Mouse (Mus musculus): ENCODE measurements around the gene Nemp2. TPM values are rescaled to one million over a fixed set of nuclear protein-coding genes. Genes with fewer than 3 reads are reported as not detected.
A peak's percentile ranks its signal among the peaks of the same experiment; 100 is the strongest.

Gene Nemp2
- polyA plus RNA-seq, 1 experiment from 2014 or later, result 5.0 TPM

DNA sequence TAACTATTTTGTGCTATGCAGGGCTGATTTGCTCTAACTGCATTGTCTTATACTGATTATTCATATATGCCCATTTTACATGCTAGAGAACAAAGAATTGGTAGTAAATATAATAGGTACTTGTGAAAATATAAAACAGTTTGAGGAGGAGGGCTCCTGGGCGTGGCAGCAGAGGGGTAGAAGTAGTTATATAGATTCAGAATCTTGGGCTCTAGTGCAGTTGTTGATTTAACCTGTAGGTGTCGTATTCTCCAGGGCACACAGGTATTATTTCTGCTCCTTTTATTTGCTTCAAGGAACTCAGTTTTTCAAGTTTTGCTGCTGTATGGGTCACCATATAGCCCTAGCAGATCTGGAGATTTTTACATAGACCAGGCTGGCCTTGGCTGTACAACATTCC is 1.1 kb downstream of the Nemp2 start:
- Histone ChIP-seq H3K9me3 (no peaks in the 10 kb centered on the region), H3K9ac (peak overlapping the region; percentile 82), H3K4me2 (peak overlapping the region; percentile 64), H3K4me1 (replicated peaks) (peaks cover 13% of the 10 kb centered on the region), H3K27me3 (no peaks in the 10 kb centered on the region), H3K4me3 (peak overlapping the region; percentile 80), H3K27ac (replicated peaks) (no peak overlapping the region), H3K36me3 (no peaks in the 10 kb centered on the region)
- 82% methylated on average over 2 of the region's 2 CpGs for WGBS
- ATAC-seq (ENCODE audit: low read depth), result no peak

- no peaks in the 10 kb centered on the region for H3K9me3 ChIP-seq
- 96% methylated on average over 6 of the region's 6 CpGs for WGBS
- ATAC-seq (ENCODE audit: low read depth), result no peak
- H3K27me3 ChIP-seq, result no peaks in the 10 kb centered on the region
- peaks cover 13% of the 10 kb centered on the region for H3K4me1 ChIP-seq (replicated peaks)
- H3K4me3 ChIP-seq, result no peak overlapping the region
- H3K36me3 ChIP-seq, result peaks cover 18% of the 10 kb centered on the region
- no peak overlapping the region for H3K4me2 ChIP-seq
- no peak overlapping the region for H3K9ac ChIP-seq
- no peak overlapping the region for H3K27ac ChIP-seq (replicated peaks)
Observed at GRCm38 (mm10) chr1:52634251-52634650, 3.7 kb downstream of the Nemp2 start.

GRCm38 (mm10) chr1:52635932-52636331 is 5.4 kb downstream of the Nemp2 start:
- no peak overlapping the region for H3K9ac ChIP-seq
- 96% methylated on average over 3 of the region's 3 CpGs for WGBS
- peaks cover 12% of the 10 kb centered on the region for H3K4me1 ChIP-seq (replicated peaks)
- no peaks in the 10 kb centered on the region for H3K27me3 ChIP-seq
- H3K27ac ChIP-seq (replicated peaks), result no peak overlapping the region
- H3K9me3 ChIP-seq, result no peaks in the 10 kb centered on the region
- ATAC-seq (ENCODE audit: low read depth), result no peak
- H3K4me3 ChIP-seq, result no peak overlapping the region
- H3K36me3 ChIP-seq, result peaks cover 27% of the 10 kb centered on the region
- no peak overlapping the region for H3K4me2 ChIP-seq

DNA sequence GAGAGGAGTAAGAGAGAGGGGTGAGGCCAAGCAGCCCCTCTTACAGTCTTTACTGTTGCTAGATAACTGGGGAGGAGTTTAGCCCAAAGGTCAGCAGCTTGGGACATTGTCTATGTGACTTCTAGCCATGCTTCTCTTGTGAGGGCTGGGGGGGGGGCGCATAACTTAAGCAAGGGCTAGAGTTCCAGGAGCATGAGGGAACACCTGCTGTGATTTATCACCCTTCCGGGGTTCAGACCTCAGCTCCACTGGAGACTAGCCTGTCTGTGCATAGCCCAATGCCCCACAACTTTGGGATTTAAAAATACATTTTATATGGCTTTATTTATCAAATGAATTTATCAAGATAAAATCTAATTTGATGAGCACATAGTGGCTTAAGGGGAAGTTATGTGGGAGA is 7.6 kb downstream of the Nemp2 start:
- Histone ChIP-seq H3K9ac (no peak overlapping the region), H3K4me2 (no peak overlapping the region), H3K27ac (replicated peaks) (no peak overlapping the region), H3K27me3 (no peaks in the 10 kb centered on the region), H3K9me3 (no peaks in the 10 kb centered on the region), H3K4me1 (replicated peaks) (no peaks in the 10 kb centered on the region), H3K4me3 (no peak overlapping the region), H3K36me3 (peaks cover 32% of the 10 kb centered on the region)
- ATAC-seq (ENCODE audit: low read depth), result no peak
- WGBS, result 75% methylated on average over 2 of the region's 2 CpGs

DNA sequence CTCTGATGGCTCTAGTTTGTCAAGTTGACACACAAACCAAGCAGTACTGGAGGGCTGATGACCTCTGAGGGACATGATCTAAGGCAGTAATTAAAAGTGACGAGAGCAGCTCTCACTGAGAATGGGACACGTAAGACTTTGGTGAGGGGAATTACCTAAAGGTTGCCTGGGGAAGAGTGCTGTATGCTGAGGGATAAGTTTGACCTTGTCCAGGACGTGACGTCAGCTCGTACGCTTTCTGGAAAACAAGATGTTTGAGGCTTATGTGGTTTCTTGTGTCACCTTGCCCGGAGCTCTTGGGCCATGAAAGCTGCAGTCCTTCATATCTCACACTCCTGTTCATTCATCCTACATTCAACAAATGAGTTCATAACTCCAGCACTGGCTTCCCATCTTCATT is 8.6 kb downstream of the Nemp2 start:
- no peak for ATAC-seq (ENCODE audit: low read depth)
- Histone ChIP-seq H3K27ac (replicated peaks) (no peak overlapping the region), H3K36me3 (peaks cover 32% of the 10 kb centered on the region), H3K4me1 (replicated peaks) (no peaks in the 10 kb centered on the region), H3K9me3 (no peaks in the 10 kb centered on the region), H3K4me2 (no peak overlapping the region), H3K4me3 (no peak overlapping the region), H3K9ac (no peak overlapping the region), H3K27me3 (no peaks in the 10 kb centered on the region)
- 89% methylated on average over 7 of the region's 7 CpGs for WGBS

GRCm38 (mm10) chr1:52640266-52640665 is 9.8 kb downstream of the Nemp2 start:
- Histone ChIP-seq H3K9ac (no peak overlapping the region), H3K27me3 (no peaks in the 10 kb centered on the region), H3K4me1 (replicated peaks) (no peaks in the 10 kb centered on the region), H3K4me2 (no peak overlapping the region), H3K27ac (replicated peaks) (no peak overlapping the region), H3K36me3 (peaks cover 32% of the 10 kb centered on the region), H3K4me3 (no peak overlapping the region), H3K9me3 (no peaks in the 10 kb centered on the region)
- 95% methylated on average over 6 of the region's 6 CpGs for WGBS
- ATAC-seq (ENCODE audit: low read depth), result no peak

DNA sequence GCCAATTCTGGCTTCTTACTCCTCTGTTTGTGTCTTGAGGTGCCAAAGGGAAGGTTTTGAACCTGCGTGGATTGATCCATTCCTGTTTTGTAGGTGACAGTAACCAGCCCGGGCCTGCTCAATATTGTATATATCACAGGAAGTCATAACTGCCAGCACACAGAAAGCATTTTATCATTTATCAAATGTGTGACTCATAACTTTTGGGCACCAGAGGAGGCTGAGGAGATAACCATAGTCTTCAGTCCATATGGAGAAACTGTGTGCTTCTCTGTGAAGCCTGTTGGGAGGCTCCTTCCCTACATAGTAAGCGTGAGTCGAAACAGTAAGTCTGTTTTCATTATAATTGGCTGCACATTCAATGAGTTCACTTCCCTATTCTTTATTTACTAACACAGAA is 10.2 kb downstream of the Nemp2 start:
- Histone ChIP-seq H3K9me3 (no peaks in the 10 kb centered on the region), H3K27ac (replicated peaks) (no peak overlapping the region), H3K27me3 (no peaks in the 10 kb centered on the region), H3K4me3 (no peak overlapping the region), H3K9ac (no peak overlapping the region), H3K4me2 (no peak overlapping the region), H3K36me3 (peaks cover 35% of the 10 kb centered on the region), H3K4me1 (replicated peaks) (no peaks in the 10 kb centered on the region)
- ATAC-seq (ENCODE audit: low read depth), result no peak
- WGBS, result 95% methylated on average over 4 of the region's 4 CpGs

- WGBS, result 80% methylated on average over 11 of the region's 11 CpGs
Observed at GRCm38 (mm10) chr1:52648153-52649027, 17.9 kb downstream of the Nemp2 start.

DNA sequence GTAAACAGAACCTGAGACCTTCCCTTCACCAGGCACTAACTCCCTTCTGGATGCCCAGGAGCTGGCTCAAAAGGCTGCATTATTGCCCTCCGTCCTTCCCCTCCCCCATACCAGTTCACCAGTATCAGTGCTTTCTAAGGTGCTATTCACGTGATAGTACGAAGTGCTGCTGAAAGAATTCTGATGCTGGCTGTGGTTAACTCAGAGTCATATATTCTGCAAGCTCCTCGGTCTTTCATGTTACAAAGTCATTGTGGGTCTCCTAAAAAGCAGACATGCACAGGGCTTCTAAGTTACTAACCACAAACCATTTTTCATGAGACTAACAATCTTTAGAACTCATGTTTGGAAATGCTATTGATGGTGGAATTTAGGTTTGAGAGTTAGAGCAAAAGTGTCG is 19.6 kb downstream of the Nemp2 start:
- no peak for ATAC-seq (ENCODE audit: low read depth)
- 87% methylated on average over 5 of the region's 5 CpGs for WGBS
- Histone ChIP-seq H3K9me3 (no peaks in the 10 kb centered on the region), H3K27me3 (no peaks in the 10 kb centered on the region), H3K4me2 (no peak overlapping the region), H3K9ac (no peak overlapping the region), H3K4me3 (no peak overlapping the region), H3K36me3 (peaks cover 36% of the 10 kb centered on the region), H3K27ac (replicated peaks) (no peak overlapping the region), H3K4me1 (replicated peaks) (no peaks in the 10 kb centered on the region)

More at GRCm38 (mm10) chr1:52648153-52649027, 17.9 kb downstream of the Nemp2 start:
- Histone ChIP-seq H3K4me2 (no peak overlapping the region), H3K4me3 (no peak overlapping the region), H3K27me3 (no peaks in the 10 kb centered on the region), H3K4me1 (replicated peaks) (no peaks in the 10 kb centered on the region), H3K9ac (no peak overlapping the region), H3K27ac (replicated peaks) (no peak overlapping the region), H3K36me3 (peaks cover 36% of the 10 kb centered on the region), H3K9me3 (no peaks in the 10 kb centered on the region)
- peak; percentile 84 for ATAC-seq (ENCODE audit: low read depth)

DNA sequence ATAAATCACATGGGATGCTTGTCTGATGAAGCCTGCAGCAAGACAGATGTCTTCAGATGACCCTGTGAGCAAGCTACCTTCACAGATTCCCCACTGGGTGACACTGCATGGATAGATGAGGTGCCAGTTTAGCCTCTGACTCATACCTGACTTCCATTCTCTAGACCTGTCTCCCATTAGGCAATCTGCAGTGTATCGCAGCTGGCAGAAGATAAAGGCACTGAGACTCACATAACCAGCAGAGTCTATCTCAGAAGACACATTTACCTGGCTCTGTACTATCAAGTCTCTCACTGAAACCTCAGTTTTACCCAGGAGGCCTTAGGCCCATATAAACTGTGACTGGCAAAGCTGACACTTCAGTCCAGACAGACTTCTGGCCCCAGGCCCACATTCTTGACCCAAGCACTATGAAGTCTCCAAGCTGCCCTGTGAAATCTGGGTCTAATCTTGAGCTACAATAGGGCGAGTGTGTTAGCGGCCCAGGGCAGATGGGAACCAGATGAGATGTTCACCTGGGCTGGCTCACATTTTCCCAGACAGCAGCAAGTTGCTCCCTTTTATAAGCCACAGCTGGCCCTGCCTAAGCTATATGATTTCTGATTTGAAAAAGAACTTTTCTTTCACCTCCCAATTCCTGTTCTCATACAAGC is 22.2 kb downstream of the Nemp2 start:
- H3K4me3 ChIP-seq, result no peak overlapping the region
- 94% methylated on average over 3 of the region's 3 CpGs for WGBS
- no peak for ATAC-seq (ENCODE audit: low read depth)
- H3K9me3 ChIP-seq, result no peaks in the 10 kb centered on the region
- H3K36me3 ChIP-seq, result peaks cover 26% of the 10 kb centered on the region
- H3K4me1 ChIP-seq (replicated peaks), result no peaks in the 10 kb centered on the region
- H3K4me2 ChIP-seq, result no peak overlapping the region
- no peak overlapping the region for H3K9ac ChIP-seq
- H3K27ac ChIP-seq (replicated peaks), result no peak overlapping the region
- no peaks in the 10 kb centered on the region for H3K27me3 ChIP-seq

- H3K9me3 ChIP-seq, result no peaks in the 10 kb centered on the region
- no peak overlapping the region for H3K4me2 ChIP-seq
- H3K27ac ChIP-seq (replicated peaks), result no peak overlapping the region
- no peak overlapping the region for H3K4me3 ChIP-seq
- no peak overlapping the region for H3K9ac ChIP-seq
- no peak for ATAC-seq (ENCODE audit: low read depth)
- no peaks in the 10 kb centered on the region for H3K4me1 ChIP-seq (replicated peaks)
- H3K36me3 ChIP-seq, result peaks cover 32% of the 10 kb centered on the region
- H3K27me3 ChIP-seq, result no peaks in the 10 kb centered on the region
- 91% methylated on average over 1 of the region's 1 CpGs for WGBS
Observed at GRCm38 (mm10) chr1:52653366-52653765, 22.9 kb downstream of the Nemp2 start.

DNA sequence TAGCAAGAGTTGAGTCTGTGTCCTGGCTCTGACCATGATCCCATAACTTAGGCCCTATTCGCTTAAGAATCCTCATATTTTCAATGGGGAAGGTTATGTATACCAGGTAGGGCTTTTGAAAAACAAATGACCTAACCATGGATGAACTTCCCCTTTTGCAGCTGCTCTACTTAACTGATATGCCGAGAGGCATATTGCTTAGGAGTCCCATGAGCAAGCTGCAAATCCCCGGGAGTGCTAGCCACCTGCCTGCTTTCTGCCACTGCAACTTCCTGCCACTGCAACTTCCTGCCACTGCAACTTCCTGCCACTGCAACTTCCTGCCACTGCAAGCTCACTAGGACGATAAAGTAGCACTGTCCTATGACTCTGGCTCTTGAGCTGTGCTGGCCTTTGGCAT is 24.6 kb downstream of the Nemp2 start:
- ATAC-seq (ENCODE audit: low read depth), result no peak
- Histone ChIP-seq H3K27me3 (no peaks in the 10 kb centered on the region), H3K9me3 (no peaks in the 10 kb centered on the region), H3K4me3 (no peak overlapping the region), H3K27ac (replicated peaks) (no peak overlapping the region), H3K9ac (no peak overlapping the region), H3K4me2 (no peak overlapping the region), H3K4me1 (replicated peaks) (no peaks in the 10 kb centered on the region), H3K36me3 (peaks cover 31% of the 10 kb centered on the region)
- WGBS, result 78% methylated on average over 4 of the region's 4 CpGs
